Mouse (Mus musculus) bone marrow, adult 2 months (tissue): ENCODE data around the gene Tmem79. TPM values are rescaled to one million over a fixed set of nuclear protein-coding genes. Genes with fewer than 3 reads are reported as not detected.
"Not testable (repeated sequence)": the region's sequence is repeated elsewhere in the genome, so short reads cannot be mapped to it uniquely, and the experiment has no call there.

Experiments
- H3K27ac ChIP-seq: fragments of 200-500 bp; 2 replicates; pipeline ENCODE4 v1.5.1; 2012; ENCODE audit warnings: low read depth, mild to moderate bottlenecking, control low read depth, inconsistent platforms, low read length; ENCODE audit not compliant: control insufficient read depth, poor library complexity, insufficient read depth
- H3K4me1 ChIP-seq: fragments of 200-500 bp; 2 replicates; pipeline ENCODE4 v1.6.1; 2011; ENCODE audit warnings: low read length; ENCODE audit not compliant: control insufficient read depth, insufficient read depth
- H3K4me3 ChIP-seq: fragments of 200-500 bp; replicated peaks from 2 replicates; pipeline ENCODE3; 2011; ENCODE audit warnings: mild to moderate bottlenecking, low read depth, low read length, control low read depth; ENCODE audit not compliant: control insufficient read depth
- CTCF ChIP-seq: fragments of 200-500 bp; IDR thresholded peaks from 2 replicates; pipeline ENCODE4 v1.5.1; 2011; ENCODE audit warnings: low read length, control low read depth; ENCODE audit not compliant: control insufficient read depth, insufficient read depth
- POLR2A ChIP-seq: fragments of 200-500 bp; IDR thresholded peaks from 2 replicates; pipeline ENCODE4 v1.6.1; 2011; ENCODE audit warnings: low read depth, mild to moderate bottlenecking, control low read depth, low read length, borderline replicate concordance; ENCODE audit not compliant: control insufficient read depth
- WGBS: fragments of 180-500 bp; shearing (Covaris S2); methylation state at CpG from one replicate; pipeline ENCODE4 v1.1.7; 2018; 5-methylcytosine and 5-hydroxymethylcytosine counted together
- polyA plus RNA-seq: library from polyadenylated mRNA; stranded (reverse); fragments of >200 nt; gene quantifications from 2 replicates; pipeline ENCODE4 v1.2.4, GENCODE M21; 2011; ENCODE audit warnings: low replicate concordance; ENCODE audit not compliant: missing spikeins, insufficient read depth, insufficient read length

Gene Tmem79
- polyA plus RNA-seq = 1.8 and 3.1 TPM in 2 replicates

DNA sequence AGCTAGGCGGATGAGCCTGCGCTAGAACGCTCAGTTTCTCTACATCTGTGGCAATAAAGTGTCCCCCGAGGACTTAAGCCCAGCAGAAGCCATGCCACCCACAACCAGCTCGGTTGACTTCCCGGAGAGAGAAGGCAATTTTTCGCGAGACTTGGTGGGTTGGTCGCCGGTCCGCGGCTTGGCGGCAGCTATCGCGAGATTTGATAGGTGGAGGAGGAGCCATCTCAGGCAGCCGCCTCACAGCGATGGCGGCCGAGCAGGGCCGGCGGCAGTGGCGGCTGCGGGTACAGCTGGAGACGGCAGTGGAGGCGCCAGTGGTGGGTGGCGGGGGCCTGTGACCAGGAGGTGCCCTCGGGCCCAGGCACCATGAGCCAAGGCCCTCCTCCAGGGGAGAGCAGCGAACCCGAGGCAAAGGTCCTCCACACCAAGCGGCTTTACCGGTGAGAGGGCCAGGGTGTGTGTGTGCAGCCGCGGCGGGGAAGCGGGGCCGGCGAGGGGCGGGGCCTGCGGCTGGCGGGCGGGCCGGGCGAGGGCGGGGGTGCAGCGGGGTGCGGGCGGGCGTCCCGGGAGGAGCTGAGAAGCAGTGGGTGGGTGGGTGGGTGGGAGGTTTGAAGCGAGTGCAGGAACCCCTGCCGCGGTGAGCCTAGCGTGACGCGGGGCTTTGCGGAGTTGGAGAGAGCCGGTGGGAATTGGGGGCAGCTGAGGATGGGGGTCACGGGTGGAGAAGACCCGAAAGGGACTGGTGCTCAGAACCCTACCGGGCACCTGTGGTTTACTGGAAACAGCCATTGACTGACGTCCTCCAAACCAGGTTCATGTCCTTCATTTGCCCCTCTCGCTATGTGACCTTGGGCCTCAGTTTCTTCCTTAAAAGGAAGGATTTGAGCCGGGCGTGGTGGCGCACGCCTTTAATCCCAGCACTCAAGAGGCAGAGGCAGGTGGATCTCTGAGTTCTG is at the start of gene Tmem79, which contains the start of gene Smg5:
Gene Tmem79, minus strand, starts transcription at position 91 of the 956 bp plus-strand sequence.
Gene Smg5, plus strand, starts transcription at position 203 of the 956 bp plus-strand sequence.
- Histone ChIP-seq H3K4me1 (peaks cover 2% of the 10 kb centered on the region; the same call in 1 of the 2 replicates), H3K27ac (peak within 1 kb of the TSS; percentile 96), H3K4me3 (peak within 1 kb of the TSS; percentile 100)
- TF ChIP-seq CTCF (no peak), POLR2A (peak; percentile 96)
- under 1% methylated on average over 65 of the region's 66 CpGs for WGBS

DNA sequence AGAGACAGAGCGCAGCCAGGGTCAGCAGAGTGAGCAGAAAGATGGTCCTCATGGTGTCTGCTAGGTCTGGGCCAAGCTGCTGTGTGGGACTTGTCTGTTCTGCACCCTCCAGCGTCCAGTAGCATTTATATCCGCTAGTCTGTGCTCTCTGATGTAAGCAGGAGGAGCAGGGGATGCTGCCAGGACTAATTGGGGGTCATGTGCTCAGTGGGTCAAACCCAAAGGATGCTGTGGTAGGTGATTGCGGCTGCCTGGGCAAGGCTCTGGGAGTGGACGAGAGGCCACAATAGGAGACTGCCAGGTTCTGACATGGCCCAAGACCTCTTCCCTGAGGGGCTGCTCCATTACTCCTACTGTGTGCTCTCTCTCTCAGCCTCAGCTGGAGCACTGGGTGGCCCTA is 48.4 kb upstream of the Tmem79 start, which contains the start of gene Bglap:
Gene Bglap, minus strand, starts transcription at position 101 of the 400 bp plus-strand sequence.
- Histone ChIP-seq H3K4me1 (no peaks in the 10 kb centered on the region), H3K27ac (no peak within 1 kb of the TSS), H3K4me3 (no peak within 1 kb of the TSS)
- TF ChIP-seq POLR2A = no peak
- TF ChIP-seq CTCF = no peak
- 81% methylated on average over 5 of the region's 5 CpGs for WGBS

- not testable (repeated sequence) for H3K4me3 ChIP-seq, H3K4me1 ChIP-seq
- WGBS = 61% methylated on average over 3 of the region's 7 CpGs
Measured at GRCm38 (mm10) chr3:88382383-88382782, 46.4 kb upstream of the Tmem79 start.

DNA sequence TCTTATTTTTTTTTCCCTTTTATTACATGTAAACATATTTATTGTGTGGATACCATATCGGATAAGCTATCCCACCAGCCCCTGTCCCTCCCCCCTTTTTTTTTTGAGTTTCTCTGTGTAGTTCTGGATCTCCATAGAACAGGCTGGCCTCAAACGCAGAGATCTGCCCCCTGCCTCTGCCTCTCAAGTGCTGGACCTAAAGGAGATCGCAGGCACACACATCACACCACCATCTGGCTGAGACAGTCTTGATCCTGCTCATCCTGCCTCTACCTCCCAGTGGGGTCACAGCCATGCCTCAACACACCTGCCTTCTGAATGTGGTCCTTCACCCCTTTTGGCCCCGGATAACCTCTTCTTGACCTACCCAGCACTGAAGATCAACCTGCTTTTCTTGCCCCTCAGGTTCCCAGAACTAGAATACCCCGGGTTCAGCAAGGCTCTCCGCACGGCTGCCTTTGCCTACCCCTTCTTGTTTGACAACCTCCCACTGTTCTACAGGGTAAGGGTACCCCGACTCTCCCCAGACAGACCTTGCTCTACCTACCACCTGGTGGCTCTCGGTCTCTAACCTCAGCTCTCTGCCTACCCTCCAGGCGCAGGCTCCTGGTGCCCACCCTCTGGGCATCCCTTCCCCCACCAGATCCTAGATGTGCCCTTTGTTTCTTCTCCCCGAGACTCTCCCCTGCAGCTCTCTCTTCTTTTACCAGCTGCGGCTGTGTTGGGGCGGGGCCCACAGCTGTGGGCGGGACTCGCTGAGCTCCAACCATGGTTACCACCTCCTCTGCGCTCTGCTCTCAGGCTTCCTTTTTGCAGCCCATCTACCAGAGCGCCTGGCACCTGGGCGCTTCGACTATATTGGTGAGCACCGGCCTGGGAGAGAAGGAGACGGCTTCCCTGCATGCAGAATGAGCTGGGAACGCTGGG is 45.7 kb upstream of the Tmem79 start:
- not testable (repeated sequence) for H3K27ac ChIP-seq, H3K4me1 ChIP-seq, H3K4me3 ChIP-seq
- whole genome bisulfite sequencing = 19% methylated on average over 20 of the region's 22 CpGs

More at GRCm38 (mm10) chr3:88382383-88382782, 46.4 kb upstream of the Tmem79 start:
- not testable (repeated sequence) for H3K27ac ChIP-seq

- not testable (repeated sequence) for H3K27ac ChIP-seq, H3K4me3 ChIP-seq, H3K4me1 ChIP-seq
- 61% methylated on average over 5 of the region's 5 CpGs for WGBS
Measured at GRCm38 (mm10) chr3:88378599-88378998, 42.7 kb upstream of the Tmem79 start, which contains the start of gene Bglap2. Bglap2 (minus strand) TSS chr3:88378699.

DNA sequence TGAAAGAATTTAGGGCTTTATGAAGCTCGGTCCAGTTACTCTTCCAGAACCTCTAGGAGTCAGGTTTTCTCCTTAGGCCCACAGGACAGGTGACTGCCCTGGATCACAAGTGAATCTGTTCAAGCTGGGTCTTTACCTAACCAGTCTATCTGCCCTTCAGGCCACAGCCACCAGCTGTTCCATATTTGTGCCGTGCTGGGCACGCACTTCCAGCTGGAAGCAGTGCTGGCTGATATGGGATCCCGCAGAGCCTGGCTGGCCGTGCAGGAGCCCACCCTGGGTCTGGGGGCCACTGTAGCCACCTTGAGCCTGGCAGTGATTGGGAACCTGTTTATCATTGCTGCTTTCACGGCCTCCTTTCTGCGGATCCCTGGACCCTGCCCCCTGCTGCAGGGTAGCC is 40.7 kb upstream of the Tmem79 start:
- WGBS = 69% methylated on average over 7 of the region's 7 CpGs
- H3K27ac ChIP-seq, H3K4me3 ChIP-seq, H3K4me1 ChIP-seq: not testable (repeated sequence)

DNA sequence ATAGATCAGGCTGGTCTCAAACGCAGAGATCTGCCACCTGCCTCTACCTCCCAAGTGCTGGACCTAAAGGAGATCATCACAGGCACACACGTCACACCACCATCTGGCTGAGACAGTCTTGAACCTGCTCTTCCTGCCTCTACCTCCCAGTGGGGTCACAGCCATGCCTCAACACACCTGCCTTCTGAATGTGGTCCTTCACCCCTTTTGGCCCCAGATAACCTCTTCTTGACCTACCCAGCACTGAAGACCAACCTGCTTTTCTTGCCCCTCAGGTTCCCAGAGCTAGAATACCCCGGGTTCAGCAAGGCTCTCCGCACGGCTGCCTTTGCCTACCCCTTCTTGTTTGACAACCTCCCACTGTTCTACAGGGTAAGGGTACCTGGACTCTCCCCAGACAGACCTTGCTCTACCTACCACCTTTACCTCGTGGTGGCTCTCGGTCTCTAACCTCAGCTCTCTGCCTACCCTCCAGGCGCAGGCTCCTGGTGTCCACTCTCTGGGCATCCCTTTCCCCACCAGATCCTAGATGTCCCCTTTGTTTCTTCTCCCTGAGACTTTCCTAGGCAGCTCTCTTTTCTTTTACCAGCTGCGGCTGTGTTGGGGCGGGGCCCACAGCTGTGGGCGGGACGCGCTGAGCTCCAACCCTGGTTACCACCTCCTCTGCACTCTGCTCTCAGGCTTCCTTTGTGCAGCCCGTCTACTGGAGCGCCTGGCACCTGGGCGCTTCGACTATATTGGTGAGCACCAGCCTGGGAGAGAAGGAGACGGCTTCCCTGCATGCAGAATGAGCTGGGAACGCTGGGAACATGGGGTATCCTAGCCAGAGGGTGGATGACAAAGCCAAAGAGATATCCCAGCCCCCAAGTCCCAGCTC is 40.0 kb upstream of the Tmem79 start:
- not testable (repeated sequence) for H3K27ac ChIP-seq, H3K4me1 ChIP-seq, H3K4me3 ChIP-seq
- WGBS = 16% methylated on average over 19 of the region's 19 CpGs

GRCm38 (mm10) chr3:88372643-88373042 is 36.7 kb upstream of the Tmem79 start, which contains the start of gene Bglap3:
Bglap3 (minus strand) TSS chr3:88372743.
- not testable (repeated sequence) for H3K4me1 ChIP-seq, H3K27ac ChIP-seq, H3K4me3 ChIP-seq
- WGBS = 86% methylated on average over 9 of the region's 9 CpGs

- H3K4me1 ChIP-seq, H3K27ac ChIP-seq, H3K4me3 ChIP-seq: not testable (repeated sequence)
- 79% methylated on average over 7 of the region's 7 CpGs for WGBS
Measured at GRCm38 (mm10) chr3:88368511-88368910, 32.6 kb upstream of the Tmem79 start.

GRCm38 (mm10) chr3:88367517-88367916 is 31.6 kb upstream of the Tmem79 start:
- WGBS = 69% methylated on average over 3 of the region's 7 CpGs
- not testable (repeated sequence) for H3K4me1 ChIP-seq, H3K27ac ChIP-seq, H3K4me3 ChIP-seq

DNA sequence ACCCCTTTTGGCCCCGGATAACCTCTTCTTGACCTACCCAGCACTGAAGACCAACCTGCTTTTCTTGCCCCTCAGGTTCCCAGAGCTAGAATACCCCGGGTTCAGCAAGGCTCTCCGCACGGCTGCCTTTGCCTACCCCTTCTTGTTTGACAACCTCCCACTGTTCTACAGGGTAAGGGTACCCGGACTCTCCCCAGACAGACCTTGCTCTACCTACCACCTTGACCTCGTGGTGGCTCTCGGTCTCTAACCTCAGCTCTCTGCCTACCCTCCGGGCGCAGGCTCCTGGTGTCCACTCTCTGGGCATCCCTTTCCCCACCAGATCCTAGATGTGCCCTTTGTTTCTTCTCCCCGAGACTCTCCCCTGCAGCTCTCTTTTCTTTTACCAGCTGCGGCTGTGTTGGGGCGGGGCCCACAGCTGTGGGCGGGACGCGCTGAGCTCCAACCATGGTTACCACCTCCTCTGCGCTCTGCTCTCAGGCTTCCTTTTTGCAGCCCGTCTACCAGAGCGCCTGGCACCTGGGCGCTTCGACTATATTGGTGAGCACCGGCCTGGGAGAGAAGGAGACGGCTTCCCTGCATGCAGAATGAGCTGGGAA is 31.0 kb upstream of the Tmem79 start:
- not testable (repeated sequence) for H3K4me3 ChIP-seq, H3K27ac ChIP-seq, H3K4me1 ChIP-seq
- WGBS = 7% methylated on average over 22 of the region's 22 CpGs
